Mouse (Mus musculus) lung, embryonic 16.5 days (tissue): Measurements from ENCODE around the gene Ankrd2. TPM values are rescaled to one million over a fixed set of nuclear protein-coding genes. Genes with fewer than 3 reads are reported as not detected.

ENCODE experiments used
- ATAC-seq: fragments of 200-750 bp; cut with Nextera tagmentation; 2 replicates; pipeline ENCODE4 v1.8.0; 2017; ENCODE audit warnings: low read depth, mild to moderate bottlenecking, moderate library complexity
- H3K27ac ChIP-seq: fragments of 300-500 bp; sonication (generic); 2 replicates; pipeline ENCODE4 v1.5.1; 2014; ENCODE audit warnings: mild to moderate bottlenecking, control low read depth, low read length
- H3K27me3 ChIP-seq: fragments of 300-500 bp; sonication (generic); 2 replicates; pipeline ENCODE4 v1.6.1; 2014; ENCODE audit warnings: low read depth, low read length, mixed read lengths; ENCODE audit not compliant: control insufficient read depth, insufficient read depth
- H3K36me3 ChIP-seq: fragments of 300-500 bp; sonication (generic); 2 replicates; pipeline ENCODE4 v1.6.1; 2014; ENCODE audit warnings: low read length; ENCODE audit not compliant: control insufficient read depth, insufficient read depth
- H3K4me1 ChIP-seq: fragments of 300-500 bp; sonication (generic); replicated peaks from 2 replicates; pipeline ENCODE4 v1.6.1; 2014; ENCODE audit warnings: low read length, mixed read lengths; ENCODE audit not compliant: control insufficient read depth, insufficient read depth
- H3K4me2 ChIP-seq: fragments of 300-500 bp; sonication (generic); 2 replicates; pipeline ENCODE4 v1.6.1; 2014; ENCODE audit warnings: low read depth, low read length, control low read depth
- H3K4me3 ChIP-seq: fragments of 300-500 bp; sonication (generic); 2 replicates; pipeline ENCODE4 v1.5.1; 2014; ENCODE audit warnings: mild to moderate bottlenecking, low read length, control low read depth
- H3K9ac ChIP-seq: fragments of 300-500 bp; sonication (generic); 2 replicates; pipeline ENCODE4 v1.6.1; 2014; ENCODE audit warnings: low read length, control low read depth
- H3K9me3 ChIP-seq: fragments of 300-500 bp; sonication (generic); 2 replicates; pipeline ENCODE4 v1.6.1; 2016; ENCODE audit warnings: low read length; ENCODE audit not compliant: control insufficient read depth
- WGBS: fragments of 180-500 bp; shearing (Covaris S2); extraction: QIAGEN DNeasy Blood & Tissue Kit; methylation state at CpG from one replicate; pipeline ENCODE4 v1.1.7; 2014; 5-methylcytosine and 5-hydroxymethylcytosine counted together
- polyA plus RNA-seq: library from polyadenylated mRNA; unstranded; fragments of >200 nt; fragmentation: Nextera tagmentation; extraction: Ambion mirVana; gene quantifications from 2 replicates; pipeline ENCODE4 v1.2.1, GENCODE M21; 2015

The Ankrd2 gene
- 0.28 and 0.84 TPM in 2 replicates for polyA plus RNA-seq

GRCm38 (mm10) chr19:42035456-42036248 is at the start of gene Ankrd2:
Gene Ankrd2 (plus strand): TSS chr19:42036000.
- ATAC-seq, result peak; percentile 77
- H3K27me3 ChIP-seq, result no peaks in the 10 kb centered on the region; the same call in 1 of the 2 replicates
- no peaks in the 10 kb centered on the region for H3K9me3 ChIP-seq
- H3K27ac ChIP-seq, result no peak within 1 kb of the TSS
- 65% methylated on average over 19 of the region's 19 CpGs for WGBS
- H3K36me3 ChIP-seq, result no peaks in the 10 kb centered on the region
- no peak within 1 kb of the TSS for H3K4me2 ChIP-seq
- H3K9ac ChIP-seq, result no peak within 1 kb of the TSS
- H3K4me3 ChIP-seq, result no peak within 1 kb of the TSS
- H3K4me1 ChIP-seq, result peaks cover 9% of the 10 kb centered on the region; the same call in 1 of the 2 replicates

DNA sequence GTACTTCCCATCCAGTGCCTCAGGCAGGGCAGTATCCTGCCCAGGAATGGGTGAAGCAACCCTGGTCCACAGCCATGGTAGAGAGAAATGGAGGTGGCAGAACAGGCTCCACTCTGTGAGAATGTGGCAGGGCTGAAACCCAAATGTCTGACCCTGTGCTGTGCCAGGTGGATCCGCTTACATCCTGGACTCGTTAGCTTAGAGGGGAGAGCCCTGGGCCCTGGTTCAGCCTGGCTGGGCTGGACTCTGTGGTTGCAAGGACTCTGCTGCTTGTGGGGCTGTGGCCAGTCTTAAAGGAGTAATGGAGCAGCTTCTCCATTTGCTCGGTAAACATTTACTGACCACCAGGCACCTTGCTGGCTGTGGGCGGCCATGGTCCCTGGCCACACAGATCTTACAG is 48.6 kb upstream of the Ankrd2 start:
- H3K27ac ChIP-seq, result no peak overlapping the region
- no peak for ATAC-seq
- no peak overlapping the region for H3K4me2 ChIP-seq

GRCm38 (mm10) chr19:41989810-41990209 is 46.0 kb upstream of the Ankrd2 start:
- 74% methylated on average over 6 of the region's 6 CpGs for WGBS
- no peak overlapping the region for H3K4me3 ChIP-seq
- no peak overlapping the region for H3K4me2 ChIP-seq
- H3K36me3 ChIP-seq, result no peaks in the 10 kb centered on the region
- no peak overlapping the region for H3K9ac ChIP-seq
- H3K9me3 ChIP-seq, result no peaks in the 10 kb centered on the region
- no peak for ATAC-seq
- H3K27me3 ChIP-seq, result no peaks in the 10 kb centered on the region
- peaks cover 18% of the 10 kb centered on the region for H3K4me1 ChIP-seq
- H3K27ac ChIP-seq, result no peak overlapping the region

More for the DNA sequence above, 48.6 kb upstream of the Ankrd2 start:
- no peak overlapping the region for H3K4me3 ChIP-seq
- no peaks in the 10 kb centered on the region for H3K9me3 ChIP-seq
- H3K9ac ChIP-seq, result no peak overlapping the region
- no peaks in the 10 kb centered on the region for H3K27me3 ChIP-seq
- H3K4me1 ChIP-seq, result peaks cover 17% of the 10 kb centered on the region
- H3K36me3 ChIP-seq, result no peaks in the 10 kb centered on the region
- 72% methylated on average over 4 of the region's 4 CpGs for WGBS

DNA sequence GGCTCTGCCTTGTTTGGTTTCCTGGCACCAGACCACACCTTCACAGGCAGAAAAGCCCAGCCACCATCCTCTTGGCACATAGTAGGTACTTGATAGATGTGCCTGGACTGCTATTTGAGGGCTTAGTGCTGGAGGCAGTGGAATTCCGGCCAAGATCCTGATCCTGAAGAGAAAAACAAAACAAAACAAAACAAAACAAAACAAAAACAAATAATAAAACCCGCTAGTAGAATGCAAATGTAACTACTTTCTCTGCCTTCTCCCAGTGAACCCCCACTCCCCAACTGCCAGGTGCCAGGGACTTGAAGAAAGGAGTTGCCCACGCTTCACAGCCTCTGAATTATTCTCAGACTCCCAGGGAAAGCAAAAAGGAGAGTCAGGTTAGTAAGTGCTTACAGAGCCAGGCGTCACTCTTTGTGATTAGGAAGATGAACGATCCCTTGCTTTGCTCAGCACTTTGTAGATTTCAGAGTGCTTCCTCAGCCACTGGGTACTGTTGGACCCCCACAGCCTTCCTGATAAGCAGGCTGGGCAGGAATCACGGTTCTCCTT is 43.8 kb upstream of the Ankrd2 start:
- Histone ChIP-seq H3K9ac (no peak overlapping the region), H3K4me2 (no peak overlapping the region), H3K27me3 (no peaks in the 10 kb centered on the region), H3K4me1 (peaks cover 15% of the 10 kb centered on the region), H3K9me3 (no peaks in the 10 kb centered on the region), H3K27ac (no peak overlapping the region), H3K36me3 (no peaks in the 10 kb centered on the region), H3K4me3 (no peak overlapping the region)
- 45% methylated on average over 6 of the region's 6 CpGs for WGBS
- no peak for ATAC-seq

GRCm38 (mm10) chr19:41992971-41993370 is 42.8 kb upstream of the Ankrd2 start:
- Histone ChIP-seq H3K9ac (no peak overlapping the region), H3K27ac (peak overlapping the region; percentile 44; the same call in 1 of the 2 replicates), H3K4me1 (peaks cover 15% of the 10 kb centered on the region), H3K4me2 (no peak overlapping the region), H3K36me3 (no peaks in the 10 kb centered on the region), H3K27me3 (no peaks in the 10 kb centered on the region), H3K9me3 (no peaks in the 10 kb centered on the region), H3K4me3 (no peak overlapping the region)
- WGBS, result 64% methylated on average over 2 of the region's 2 CpGs
- no peak for ATAC-seq

DNA sequence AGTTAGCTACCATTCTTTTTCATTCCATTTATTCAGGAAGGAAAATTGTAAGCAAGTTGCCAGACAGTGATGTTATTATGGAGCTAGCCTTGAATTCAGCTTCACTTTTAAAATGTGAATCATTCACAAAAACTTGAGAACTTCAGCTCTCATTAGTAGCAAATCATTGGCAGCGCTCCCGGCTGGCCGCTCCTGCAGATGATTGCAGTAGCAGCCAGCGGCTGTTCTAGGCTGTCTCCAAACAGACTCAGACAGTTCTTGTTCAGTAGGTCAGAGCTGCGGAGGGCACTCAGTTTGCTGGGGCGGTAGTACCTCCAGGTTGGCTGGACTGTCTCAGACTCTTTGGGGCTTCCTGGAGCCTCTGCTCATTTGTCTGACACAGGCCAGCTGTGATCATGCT is 42.3 kb upstream of the Ankrd2 start:
- Histone ChIP-seq H3K9me3 (no peaks in the 10 kb centered on the region), H3K9ac (no peak overlapping the region), H3K4me3 (no peak overlapping the region), H3K36me3 (no peaks in the 10 kb centered on the region), H3K4me2 (no peak overlapping the region), H3K27ac (peak overlapping the region; percentile 44; the same call in 1 of the 2 replicates), H3K4me1 (peaks cover 15% of the 10 kb centered on the region), H3K27me3 (no peaks in the 10 kb centered on the region)
- WGBS, result 26% methylated on average over 6 of the region's 6 CpGs
- ATAC-seq, result peak; percentile 82

DNA sequence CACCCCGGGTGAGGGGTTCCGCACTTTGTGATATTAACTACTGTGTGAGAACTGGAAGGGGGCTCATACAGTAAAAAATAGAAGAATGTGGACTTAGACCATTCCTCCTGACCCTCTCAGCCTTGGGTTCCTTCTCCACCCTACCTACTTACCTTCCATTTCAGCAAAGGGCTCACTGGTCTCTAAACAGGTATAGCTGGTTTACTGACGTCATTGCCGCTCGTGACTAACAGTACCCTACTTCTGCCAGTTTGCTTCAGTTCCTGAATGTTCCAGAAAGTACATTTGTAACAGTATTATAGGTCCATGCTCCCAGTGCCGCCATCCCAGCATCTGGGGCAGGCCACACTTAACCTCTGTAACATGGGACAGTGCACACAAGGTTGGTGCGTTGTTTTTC is 41.8 kb upstream of the Ankrd2 start:
- 82% methylated on average over 7 of the region's 7 CpGs for WGBS
- Histone ChIP-seq H3K9me3 (no peaks in the 10 kb centered on the region), H3K9ac (no peak overlapping the region), H3K4me2 (no peak overlapping the region), H3K4me1 (peaks cover 19% of the 10 kb centered on the region), H3K4me3 (no peak overlapping the region), H3K36me3 (no peaks in the 10 kb centered on the region), H3K27ac (no peak overlapping the region), H3K27me3 (no peaks in the 10 kb centered on the region)
- ATAC-seq, result peak; percentile 3; the same call in 1 of the 2 replicates

DNA sequence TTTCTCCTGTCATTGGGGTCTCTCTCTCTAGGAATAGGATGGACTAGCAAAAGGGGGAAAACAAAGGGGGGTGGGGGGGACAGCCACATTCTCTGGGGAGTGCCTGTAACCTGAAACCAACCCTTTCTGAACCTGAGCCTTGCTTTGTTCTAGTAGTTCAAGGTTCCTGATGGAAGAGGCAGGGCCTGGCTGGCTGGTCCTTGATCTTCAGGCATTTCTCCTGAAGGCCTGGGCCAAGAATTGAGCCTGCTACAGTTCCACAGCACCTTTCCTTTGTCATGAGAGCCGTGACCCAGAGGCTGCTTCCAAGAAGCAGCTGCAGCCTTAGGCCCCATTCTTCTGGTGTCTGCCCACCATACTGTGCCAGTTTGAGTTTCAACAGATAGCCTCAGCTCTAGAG is 40.3 kb upstream of the Ankrd2 start:
- Histone ChIP-seq H3K4me2 (no peak overlapping the region), H3K9me3 (no peaks in the 10 kb centered on the region), H3K27me3 (no peaks in the 10 kb centered on the region), H3K4me1 (peaks cover 22% of the 10 kb centered on the region), H3K27ac (no peak overlapping the region), H3K9ac (no peak overlapping the region), H3K36me3 (no peaks in the 10 kb centered on the region), H3K4me3 (no peak overlapping the region)
- ATAC-seq, result no peak
- WGBS, result 52% methylated on average over 1 of the region's 1 CpGs

DNA sequence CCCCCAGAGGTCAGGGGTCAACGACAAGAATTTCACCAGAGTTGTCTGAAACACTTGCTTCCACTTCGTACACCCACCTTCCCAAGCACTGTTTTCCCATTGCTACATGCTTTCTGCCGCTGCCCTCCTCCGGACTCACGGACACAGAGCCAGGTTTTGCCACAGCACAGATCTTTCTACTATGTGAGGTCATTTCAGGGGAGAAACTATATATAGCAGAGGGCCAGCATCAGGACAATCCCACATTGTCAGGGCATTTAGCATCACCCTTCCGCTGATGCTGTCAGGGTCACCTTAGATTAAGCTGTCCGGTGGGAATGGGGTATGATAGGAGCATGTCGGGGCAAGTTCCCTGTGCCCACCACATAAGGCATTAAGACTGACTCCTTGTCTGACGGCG is 38.7 kb upstream of the Ankrd2 start:
- H3K36me3 ChIP-seq, result no peaks in the 10 kb centered on the region
- no peak overlapping the region for H3K4me3 ChIP-seq
- ATAC-seq, result no peak
- peaks cover 32% of the 10 kb centered on the region for H3K4me1 ChIP-seq
- H3K9me3 ChIP-seq, result no peaks in the 10 kb centered on the region
- no peak overlapping the region for H3K4me2 ChIP-seq
- no peaks in the 10 kb centered on the region for H3K27me3 ChIP-seq
- 73% methylated on average over 10 of the region's 10 CpGs for WGBS
- no peak overlapping the region for H3K9ac ChIP-seq
- no peak overlapping the region for H3K27ac ChIP-seq
